Mouse (Mus musculus) spleen, adult 12 weeks (tissue): ENCODE data around the gene Prr3.
"Not testable (repeated sequence)": the region's sequence is repeated elsewhere in the genome, so short reads cannot be mapped to it uniquely, and the experiment has no call there.

ENCODE experiments used
- DNase-seq: peaks from one replicate; pipeline ENCODE4 v3.0.0; 2022; ENCODE audit warnings: low spot score

The Prr3 gene

DNA sequence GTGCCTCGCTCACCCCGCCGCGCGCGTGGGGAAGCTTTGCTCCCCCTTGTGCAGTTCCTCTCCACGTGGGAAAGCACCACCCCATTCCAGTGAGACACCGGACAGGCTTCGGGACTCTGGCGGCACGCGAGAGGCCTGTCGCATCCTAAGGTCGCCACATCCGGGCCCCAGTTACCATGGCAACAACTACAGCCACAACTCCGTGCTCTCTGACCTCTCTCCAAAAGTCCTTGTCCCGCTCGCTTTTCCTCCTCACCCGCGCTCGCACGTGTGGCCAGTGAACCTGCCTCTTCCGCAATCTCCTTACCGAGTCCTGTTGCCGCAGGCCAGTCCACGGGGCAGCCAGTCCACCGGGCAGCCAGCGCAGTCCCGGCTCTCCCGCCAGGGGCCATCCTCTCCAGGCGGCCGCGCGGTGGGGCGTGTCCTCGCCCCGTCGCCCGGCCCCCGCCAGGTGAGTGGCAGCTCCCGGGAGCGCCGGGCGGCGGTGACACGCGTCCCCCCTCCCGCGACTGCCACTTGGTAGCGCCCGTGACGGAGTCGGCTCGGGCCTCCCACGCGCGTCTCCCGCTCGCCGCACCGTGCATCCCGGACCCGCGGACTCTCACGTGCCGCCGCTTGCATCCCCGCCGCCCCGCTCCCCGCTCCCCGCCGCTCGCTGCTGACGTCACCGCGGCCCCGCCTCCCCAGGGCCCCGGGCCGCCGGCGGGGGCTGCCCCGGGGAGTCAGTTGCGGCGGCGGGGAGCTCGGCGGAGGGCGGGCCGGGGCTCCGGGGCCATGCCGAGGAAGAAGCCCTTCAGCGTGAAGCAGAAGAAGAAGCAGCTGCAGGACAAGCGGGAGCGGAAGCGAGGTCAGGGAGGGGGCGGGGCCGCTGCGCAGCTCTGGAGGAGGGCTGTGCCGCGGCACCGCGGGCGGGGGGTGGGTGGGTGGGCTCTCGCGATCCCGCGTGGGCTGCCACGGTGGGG is at the start of gene Prr3, which contains the start of gene Gnl1:
Gene Prr3, minus strand, starts transcription at position 836 of the 962 bp plus-strand sequence.
Gene Gnl1, plus strand, starts transcription at position 451 of the 962 bp plus-strand sequence.
- peak; percentile 81 for DNase-seq

DNA sequence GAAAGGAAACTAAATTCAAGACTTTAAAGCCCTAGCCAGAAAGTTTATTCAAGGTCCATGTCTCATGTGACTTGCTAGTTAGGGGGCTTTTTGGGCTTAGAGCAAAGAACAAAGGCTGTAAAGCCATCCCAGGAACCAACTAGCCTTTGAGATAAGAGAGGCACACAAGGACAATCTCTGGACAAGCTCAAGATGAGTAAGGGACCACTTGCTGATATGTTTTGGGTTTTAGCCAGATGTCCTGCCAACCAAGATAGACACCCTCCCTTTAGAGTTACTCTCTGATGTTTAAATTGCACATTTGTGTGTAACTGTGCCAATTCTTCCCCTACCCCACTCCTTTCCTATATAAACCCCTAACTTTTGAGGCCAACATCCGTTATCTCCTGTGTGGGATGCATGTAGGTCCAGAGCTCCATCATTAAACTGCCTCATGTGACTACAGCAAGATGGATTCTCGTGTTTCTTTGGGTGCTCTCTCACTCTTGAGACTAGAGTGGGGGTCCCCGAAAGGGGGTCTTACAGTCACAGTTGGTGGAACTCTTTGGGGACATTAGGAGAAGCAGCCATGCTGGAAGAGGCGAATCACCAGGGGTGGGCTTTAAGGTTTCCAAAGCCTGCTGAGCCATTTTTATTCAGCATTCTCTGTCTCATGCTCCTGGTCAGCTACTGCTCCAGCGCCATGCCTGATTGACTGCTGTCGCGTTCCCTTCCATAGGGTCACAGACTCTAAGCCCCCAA is 49.0 kb upstream of the Prr3 start:
- DNase-seq, result no peak

DNA sequence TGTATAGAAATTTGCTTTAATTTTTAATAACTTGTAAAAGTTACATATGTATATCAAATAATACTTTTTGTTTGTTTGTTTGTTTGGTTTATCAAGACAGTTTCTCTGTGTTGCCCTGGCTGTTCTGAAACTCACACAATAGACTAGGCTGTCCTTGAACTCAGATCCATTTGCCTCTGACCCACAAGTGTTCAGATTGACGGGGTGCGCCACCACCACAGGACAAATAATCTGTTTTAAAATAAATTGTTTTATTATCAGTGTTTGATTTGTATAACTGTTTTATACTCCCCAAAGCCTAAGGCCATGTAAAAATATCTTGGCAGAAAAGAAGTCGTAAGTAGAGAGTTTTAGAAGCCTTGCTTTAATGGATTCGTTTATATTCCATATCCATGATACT is 47.6 kb upstream of the Prr3 start:
- DNase-seq, result no peak

DNA sequence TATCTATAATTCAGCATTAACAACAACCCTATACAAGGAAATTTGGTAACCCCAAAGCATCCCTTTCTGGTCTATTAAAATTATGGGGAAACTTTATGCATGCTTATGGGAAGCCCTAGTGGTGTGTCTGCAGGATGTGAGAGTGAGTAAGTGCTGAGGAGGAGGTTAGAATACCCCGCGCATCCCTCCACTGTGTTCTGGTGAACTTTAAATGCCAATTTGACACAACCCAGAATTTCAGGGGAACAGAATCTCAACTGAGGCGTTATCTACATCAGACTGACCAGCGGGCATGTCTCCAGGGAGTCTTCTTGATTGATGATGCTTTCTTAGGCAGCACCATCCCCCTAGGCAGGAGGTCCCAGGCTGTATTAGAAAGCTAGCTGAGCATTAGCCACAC is 45.9 kb upstream of the Prr3 start:
- DNase-seq, result no peak

DNA sequence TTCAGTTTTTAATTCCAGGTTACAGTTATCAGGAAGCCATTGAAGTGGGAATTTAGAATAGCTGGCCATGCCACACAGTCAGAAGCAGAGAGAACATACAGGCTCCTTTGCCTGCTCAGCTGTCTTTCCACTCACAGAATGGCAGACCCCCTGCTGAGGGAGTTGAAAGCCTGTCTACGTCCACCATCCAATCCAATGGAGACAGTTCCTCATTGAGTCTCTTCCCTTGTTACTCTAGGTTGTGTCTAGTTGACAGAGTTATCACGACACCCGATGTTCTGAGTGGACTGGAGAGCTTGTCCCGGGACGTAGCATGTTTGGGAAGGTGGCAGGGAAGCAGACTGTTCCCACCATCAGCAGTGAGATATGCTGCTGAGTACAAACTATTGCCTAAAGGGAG is 45.2 kb upstream of the Prr3 start:
- no peak for DNase-seq

DNA sequence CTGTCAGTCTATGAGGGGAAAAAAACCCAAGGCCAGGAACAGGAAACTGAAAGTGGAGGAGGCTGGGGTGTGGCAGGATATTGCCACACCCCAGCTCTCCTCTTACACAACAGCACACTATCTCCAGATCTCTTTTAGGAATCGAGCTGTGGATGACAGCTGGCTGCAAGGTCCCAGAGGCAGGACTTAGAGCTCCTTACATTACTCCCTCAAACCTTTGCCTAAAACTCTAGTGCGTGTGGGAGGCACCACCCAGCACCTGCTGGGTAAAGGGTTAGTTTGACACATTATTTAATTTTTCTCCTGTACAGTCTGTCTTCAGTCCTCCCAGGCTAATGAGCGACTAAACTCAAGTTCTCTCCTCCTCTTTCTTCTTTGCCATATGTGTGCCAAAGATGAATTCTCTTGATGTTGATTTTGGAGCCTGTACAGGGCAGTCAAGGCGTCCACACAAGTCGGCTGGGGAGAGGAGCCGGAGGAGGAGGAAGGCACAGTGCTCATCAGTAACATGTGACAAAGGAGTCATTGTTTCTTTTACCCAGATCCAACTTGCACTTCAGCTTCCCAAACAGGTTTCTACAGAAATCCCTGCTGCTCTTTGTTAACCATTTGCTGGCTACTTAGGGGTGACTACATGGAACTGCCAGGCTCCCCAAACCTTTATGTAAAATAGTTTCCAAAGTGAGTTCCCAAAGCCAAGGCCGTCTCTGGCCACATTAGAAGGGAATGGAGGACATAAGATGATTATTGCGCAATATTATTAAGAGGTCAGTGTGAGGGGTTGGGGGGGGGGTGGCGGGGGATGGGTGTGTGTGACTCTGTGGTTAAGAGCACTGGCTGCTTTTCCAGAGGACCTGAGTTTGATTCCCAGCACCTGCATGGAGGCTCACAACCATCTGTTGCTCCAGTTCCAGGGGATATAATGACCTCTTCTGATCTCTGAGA is 43.9 kb upstream of the Prr3 start:
- no peak for DNase-seq

DNA sequence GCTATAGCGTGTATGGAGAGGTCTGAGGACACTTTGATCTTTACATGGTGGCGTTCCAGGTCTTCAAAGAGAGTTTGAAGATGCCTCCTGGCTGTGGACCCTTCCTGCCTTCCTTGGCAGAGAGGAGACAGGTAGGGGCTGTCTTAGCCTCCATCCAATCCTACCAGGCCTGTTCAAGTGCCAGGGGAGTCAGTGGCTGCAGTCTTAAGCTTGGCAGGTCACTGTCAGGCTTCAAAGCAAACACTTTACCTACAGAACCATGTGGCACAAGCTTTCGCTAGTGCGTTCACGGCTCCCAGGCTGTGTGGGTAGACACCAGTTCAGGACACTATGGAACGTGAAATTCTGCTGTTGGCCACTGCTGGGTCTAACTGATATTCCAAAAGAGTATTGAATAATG is 42.9 kb upstream of the Prr3 start:
- DNase-seq, result no peak

DNA sequence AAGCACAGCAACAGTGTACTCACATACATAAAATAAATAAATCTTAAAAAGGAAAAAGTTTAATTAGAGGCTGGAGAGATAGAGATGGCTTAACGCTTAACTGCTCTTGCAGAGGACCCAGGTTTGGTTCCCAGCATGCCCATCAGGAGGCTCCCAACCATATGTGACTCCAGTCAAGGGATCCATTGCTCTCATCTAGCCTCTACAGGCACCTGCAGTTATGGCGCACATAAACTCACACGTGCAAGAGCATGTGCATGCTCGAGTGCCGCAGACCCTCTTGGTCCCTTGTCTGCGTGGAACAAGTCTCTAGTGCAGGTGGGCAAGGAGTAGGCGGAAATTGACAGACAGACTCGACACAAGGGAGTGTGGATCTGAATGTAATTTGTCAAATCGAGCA is 42.1 kb upstream of the Prr3 start:
- no peak for DNase-seq

DNA sequence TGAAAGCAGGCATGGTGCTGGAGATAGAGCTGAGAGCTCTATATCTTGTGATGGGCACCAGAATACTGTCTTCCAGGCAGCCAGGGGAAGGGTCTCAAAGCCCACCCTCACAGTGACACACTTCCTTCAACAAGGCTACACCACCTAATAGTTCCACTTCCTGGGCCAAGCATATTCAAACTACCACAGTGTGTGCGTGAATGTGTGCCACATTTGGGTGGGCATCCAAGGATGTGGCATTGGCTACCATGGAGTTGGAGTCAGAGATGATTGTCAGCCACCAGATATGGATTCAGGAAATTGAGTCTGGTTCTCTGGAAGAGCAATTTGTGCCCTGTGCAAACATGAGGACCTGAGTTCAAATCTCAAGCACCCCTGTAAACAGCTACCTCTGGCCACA is 41.3 kb upstream of the Prr3 start:
- DNase-seq, result no peak

DNA sequence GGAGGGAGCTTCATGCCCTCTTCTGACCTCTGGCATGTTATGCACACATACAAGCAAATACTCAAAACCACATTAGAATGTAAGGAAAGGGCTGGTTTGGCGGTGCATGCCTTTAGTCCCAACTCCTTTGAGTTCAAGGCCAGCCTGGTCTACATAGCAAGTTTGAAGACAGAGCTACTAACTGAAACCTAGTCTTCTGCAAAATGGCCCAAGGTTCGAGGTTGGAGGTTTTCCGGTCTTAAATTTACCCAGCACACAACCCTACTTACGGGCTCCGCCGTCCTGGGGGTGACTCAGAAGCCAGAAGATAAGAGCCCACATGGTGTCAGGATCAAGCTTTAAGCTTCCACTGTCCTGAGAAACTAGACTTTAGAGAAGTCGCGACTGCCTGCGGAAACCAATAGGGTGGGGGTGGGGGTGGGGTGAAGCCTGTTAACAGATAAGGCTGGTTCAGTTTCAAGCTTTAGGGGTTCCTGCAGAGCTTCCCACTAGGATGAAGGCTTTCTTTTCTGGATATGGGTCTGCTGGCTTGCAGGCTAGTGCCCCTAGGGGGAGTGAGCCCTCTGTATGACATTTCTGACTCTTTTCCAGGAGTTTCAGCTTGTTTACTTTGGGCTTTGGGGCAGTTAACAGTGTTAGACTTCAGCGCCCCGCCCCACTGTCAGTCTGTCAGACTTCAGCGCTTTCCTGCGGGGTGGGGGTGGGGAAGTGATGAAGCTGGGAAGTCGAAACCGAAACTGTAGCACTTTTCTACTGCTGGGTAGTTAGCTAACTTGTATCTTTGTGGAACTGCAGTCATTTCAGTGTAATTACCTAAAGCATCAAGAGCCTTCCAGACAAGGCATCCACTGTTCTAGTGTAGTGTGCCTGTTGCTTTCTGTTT is 40.4 kb upstream of the Prr3 start, which contains the start of gene H2-T24:
Gene H2-T24, minus strand, starts transcription at position 370 of the 883 bp plus-strand sequence.
- peak; percentile 85 for DNase-seq

DNA sequence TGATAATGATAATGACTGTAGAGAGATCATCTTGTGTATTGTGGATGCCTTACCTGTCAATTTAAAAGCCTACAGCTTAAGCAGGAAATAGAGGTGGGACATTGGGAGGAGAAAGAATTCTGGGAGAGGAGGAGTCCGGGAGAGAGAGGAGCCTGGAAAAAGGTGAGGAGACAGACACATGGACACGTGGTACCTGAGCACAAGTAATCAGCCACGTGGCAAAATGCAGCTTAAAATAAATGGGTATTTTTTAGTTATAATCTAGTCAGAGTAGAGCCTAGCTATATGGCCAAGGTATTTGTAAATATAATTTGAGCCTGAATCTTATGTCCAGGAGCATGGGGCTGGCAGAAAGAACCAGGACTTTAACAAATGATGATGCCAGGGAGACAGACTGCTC is 39.5 kb upstream of the Prr3 start:
- no peak for DNase-seq

DNA sequence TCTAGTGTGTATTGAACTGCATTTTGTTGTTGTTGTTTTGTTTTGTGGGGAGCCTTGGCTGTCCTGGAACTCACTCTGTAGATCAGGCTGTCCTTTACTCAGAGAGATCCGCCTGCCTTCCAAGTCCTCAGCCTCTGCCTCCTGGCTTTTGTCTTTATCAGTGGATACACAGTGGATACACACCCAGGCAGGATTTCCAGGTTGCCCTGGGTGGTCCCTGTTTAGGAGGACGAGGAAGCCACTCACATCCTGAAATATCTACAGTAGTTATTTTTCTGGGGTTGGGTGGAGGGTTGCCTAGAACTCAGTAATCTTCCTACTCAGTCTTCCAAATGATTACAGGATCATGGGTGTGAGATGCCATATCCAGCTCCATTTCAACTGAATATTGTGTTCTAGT is 38.9 kb upstream of the Prr3 start:
- no peak for DNase-seq

DNA sequence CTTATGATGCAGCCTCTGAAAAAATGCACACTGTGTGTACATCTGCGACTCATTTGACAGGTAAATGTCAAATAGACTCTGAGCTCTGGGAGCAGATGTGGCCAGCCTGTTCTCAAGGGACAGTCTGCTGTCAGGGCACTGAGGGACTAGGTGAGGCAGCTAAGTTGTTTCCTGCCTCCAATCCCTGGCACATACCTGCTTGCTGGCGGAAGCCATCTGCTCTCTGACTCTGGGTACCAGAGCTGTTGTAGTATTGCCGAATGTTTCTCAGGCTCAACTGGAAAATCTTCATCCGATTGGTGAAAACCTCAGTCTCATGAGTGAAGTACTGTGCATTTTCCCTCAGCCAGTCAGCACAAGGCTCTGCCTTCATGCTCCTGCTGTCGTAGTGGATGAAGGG is 37.0 kb upstream of the Prr3 start:
- no peak for DNase-seq

DNA sequence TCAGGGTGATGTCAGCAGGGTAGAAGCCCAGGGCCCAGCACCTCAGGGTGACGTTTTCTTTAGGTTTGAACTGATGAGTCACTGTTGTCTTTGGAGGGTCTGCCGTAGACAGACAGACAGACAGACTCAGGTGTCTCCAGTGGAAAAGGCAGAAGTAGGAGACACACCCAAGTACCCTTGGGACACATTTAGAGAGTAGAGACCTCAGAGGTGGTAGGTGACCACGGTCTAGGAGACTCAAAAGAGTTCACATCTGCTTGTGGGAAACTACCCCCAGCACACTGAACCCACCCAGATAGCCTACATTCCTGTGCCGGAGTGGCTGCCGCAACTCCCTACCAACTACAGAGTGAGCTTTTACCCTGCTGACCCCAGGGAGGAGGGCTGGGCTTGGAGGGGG is 34.9 kb upstream of the Prr3 start:
- no peak for DNase-seq

DNA sequence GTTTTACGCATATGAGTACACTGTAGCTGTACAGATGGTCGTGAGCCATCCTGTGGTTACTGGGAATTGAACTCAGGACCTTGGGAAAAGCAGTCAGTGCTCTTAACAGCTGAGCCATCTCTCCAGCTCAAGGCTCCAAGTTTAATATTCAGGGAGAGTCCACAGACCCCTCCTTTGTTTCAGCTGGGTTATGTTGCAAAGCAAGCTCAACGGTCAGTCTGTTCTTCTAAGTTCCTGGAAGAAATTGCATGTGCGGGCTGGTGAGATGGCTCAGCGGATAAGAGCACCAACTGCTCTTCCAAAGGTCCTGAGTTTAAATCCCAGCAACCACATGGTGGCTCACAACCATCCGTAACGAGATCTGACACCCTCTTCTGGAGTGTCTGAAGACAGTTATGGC is 24.4 kb upstream of the Prr3 start:
- DNase-seq, result not testable (repeated sequence)

DNA sequence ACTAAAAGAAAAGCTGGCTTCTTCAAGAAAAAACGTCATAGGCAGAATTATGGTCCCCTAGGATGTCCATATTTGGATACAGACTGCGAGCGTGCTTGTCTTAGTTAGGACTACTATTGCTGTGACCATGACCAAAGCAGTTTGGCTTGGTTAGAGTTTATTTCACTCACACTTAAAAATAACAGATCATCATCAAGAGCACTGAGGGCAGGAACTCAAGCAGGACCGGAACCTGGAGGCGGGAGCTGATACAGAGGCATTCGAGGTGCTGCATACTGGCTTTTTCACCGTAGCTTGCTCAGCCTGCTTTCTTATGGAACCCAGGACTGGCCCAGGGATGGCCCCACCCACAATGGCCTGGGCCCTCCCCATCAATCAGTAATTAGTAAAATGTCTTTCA is 23.3 kb upstream of the Prr3 start:
- no peak for DNase-seq

DNA sequence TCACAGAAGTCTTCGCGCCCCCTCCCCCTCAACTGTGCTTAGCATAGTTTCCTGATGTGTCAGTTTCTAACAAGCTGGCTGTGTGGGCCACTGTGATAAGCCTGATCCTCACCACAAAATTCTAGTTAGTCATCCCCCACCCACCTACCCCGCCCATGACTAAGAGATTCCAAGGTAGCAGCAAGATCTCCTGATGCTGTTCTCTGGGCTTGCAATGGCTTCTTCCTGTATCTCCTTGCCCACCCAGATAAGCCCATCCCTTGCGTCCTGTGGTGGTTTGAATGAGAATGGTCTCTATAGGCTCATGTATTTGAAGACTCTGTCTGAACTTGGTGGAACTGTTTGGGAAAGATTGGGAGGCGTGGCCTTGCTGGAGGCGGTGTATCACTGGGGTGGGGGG is 21.9 kb upstream of the Prr3 start:
- peak; percentile 61 for DNase-seq

DNA sequence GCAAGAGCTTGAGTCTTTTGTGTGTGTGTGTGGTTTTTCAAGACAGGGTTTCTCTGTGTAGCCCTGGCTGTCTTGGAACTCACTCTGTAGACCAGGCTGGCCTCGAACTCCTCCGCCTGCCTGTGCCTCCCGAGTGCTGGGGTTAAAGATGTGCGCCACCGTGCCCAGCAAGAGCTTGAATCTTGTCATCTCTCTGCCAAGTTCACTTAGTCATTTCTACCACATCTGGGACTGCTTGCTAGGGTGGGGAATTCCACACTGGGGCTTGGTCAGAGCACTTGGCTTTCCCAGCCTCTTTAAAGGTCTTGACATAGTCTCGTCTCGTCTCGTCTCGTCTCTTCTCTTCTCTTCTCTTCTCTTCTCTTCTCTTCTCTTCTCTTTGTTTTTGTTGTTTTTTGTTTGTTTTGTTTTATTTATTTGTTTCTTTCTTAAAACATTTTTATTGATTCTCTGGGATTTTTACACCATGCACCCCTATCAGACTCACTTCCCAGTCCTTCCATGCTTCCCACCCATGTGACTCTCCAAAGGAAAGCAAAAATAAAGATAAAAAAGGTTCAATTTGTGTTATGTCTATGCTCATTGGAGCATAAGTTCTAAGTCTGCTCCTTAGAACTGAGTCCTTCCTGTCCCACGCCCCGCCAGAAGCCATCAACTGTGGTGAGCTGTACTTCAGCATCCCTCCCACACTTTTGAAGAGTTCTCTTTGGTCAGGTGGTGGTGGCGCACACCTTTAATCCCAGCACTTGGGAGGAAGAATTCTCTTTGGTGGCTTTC is 21.3 kb upstream of the Prr3 start:
- DNase-seq, result peak; percentile 46

DNA sequence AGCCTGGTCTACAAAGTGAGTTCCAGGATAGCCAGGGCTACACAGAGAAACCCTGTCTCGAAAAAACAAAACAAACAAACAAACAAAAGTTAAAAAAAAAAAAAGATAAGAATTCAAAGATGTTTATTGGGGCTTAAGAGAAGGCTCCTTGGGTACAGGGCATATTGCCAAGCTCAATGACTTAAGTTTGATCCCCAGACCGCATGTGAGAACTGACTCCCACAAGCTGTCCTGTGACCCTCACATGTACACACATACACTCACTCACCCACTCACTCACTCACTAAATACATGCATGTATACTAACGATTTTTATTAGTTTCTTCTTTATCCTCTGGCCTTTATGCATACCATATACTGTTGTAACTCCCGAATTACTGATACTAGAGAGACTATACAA is 20.3 kb upstream of the Prr3 start:
- DNase-seq, result no peak

DNA sequence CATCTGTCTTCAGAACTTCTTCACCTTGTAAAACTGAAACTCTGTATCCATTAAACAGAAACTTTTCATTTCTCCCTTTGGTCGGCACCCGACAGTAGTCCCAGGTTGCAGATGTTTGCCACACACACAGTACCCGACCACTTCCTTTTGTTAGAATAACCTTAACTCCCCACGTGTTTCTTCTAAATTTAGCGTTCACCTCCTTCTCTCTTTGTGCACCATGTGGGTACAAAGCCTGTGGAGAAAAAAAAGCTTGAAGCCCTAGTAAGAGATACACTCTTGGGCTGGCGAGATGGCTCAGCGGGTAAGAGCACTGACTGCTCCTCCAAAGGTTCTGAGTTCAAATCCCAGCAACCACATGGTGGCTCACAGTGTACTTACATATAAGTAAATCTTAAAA is 19.3 kb upstream of the Prr3 start:
- peak; percentile 55 for DNase-seq
